Mouse (Mus musculus) thymus, adult 18-20 months (tissue): Measurements from ENCODE around the gene Pard3b.

Source experiments
- DNase-seq, 2 experiments: peaks; one replicate each; pipeline ENCODE4 v3.0.0; 2022; ENCODE audit warnings: mixed read lengths in 2 of 2

Gene Pard3b

GRCm38 (mm10) chr1:62254888-62255287 lies 616.3 kb downstream of the Pard3b start:
- DNase-seq: no peak

- DNase-seq: no peak
Observed at GRCm38 (mm10) chr1:62276466-62276865, 637.8 kb downstream of the Pard3b start.

- no peak for DNase-seq
Observed at GRCm38 (mm10) chr1:62278586-62278985, 640.0 kb downstream of the Pard3b start.

- no peak for DNase-seq
Observed at GRCm38 (mm10) chr1:62280586-62280985, 642.0 kb downstream of the Pard3b start.

GRCm38 (mm10) chr1:62282835-62283234 lies 644.2 kb downstream of the Pard3b start:
- DNase-seq: no peak

- DNase-seq: no peak
Observed at GRCm38 (mm10) chr1:62283624-62284023, 645.0 kb downstream of the Pard3b start.

GRCm38 (mm10) chr1:62309376-62309775 lies 670.8 kb downstream of the Pard3b start:
- DNase-seq: no peak

- DNase-seq: no peak
Observed at GRCm38 (mm10) chr1:62325237-62325636, 686.6 kb downstream of the Pard3b start.

- no peak for DNase-seq
Observed at GRCm38 (mm10) chr1:62327743-62328142, 689.1 kb downstream of the Pard3b start.

- DNase-seq: no peak
Observed at GRCm38 (mm10) chr1:62328808-62329207, 690.2 kb downstream of the Pard3b start.

DNA sequence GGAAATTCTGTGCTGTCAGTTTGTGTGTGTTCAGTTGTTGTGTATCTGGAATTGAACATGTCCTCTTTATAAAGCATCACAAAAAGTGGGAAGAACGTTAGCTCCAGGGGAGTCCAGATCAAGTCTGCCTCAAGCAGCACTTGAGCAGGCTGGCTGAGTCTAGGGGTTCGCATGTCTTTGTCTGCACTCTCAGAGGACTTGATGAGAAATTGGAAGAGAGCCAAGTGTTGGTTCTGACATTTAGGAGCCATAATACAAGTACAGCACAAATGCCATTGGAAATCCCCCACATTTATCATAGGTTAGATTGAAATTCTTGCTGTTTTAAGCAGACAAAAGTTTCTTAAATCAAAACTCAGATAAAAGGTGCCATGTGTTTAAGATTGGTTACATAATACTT lies 694.4 kb downstream of the Pard3b start:
- no peak for DNase-seq

DNA sequence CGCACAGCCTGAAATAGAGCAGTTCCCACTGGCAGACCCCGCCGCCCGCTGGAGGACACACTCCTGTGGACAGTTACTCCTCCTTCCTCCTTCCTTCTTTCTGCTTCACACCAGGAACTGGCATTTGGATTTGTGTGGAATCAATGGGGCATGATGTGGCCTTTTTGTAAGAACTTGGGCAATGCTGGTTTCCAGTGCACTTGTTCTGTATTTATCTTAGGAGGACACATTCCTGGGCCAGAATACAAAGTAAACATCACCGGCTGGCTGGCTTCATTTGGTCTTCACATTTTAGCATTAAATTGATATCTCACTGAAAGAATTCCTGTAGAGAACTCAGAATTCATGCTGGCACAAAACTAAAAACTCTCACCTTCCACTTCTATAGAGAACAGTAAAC lies 695.6 kb downstream of the Pard3b start:
- DNase-seq: no peak

DNA sequence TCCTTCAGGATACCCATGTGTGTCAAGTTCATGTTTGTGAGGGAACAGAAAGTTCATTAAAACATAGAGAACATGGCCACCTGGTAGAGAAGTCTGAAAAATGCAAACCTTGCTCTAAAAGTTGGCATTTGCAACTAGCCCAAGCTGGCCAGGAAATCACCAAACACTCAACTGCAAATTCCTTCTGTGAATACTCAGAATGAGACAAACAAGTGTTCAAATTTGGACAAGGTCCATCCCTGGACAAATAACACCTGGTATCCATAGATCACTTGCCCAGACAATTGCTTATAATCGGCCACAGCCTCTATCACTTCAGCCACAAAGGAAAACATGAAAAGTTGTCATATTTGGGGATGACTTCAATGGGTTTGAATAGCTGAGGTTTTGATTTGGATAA lies 701.6 kb downstream of the Pard3b start:
- no peak for DNase-seq

DNA sequence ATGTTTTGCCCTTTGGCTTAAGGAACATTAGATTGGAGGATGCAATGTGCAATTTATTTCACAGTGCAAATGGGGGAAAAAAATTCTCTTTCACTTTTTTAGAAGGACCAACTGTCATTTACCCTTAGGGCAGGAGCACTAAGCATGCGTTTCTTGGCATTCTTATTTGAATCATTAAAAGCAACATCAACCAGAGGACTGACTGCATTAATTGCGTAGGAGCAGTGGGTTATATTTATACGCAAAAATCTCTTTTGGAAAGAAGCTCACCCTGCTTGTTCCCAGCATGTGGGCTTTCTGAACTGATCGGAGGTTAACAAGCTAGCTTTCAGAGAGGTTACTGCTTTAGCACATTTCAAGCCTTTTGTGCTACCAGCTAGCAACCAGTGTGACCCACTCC lies 705.7 kb downstream of the Pard3b start:
- DNase-seq: no peak

DNA sequence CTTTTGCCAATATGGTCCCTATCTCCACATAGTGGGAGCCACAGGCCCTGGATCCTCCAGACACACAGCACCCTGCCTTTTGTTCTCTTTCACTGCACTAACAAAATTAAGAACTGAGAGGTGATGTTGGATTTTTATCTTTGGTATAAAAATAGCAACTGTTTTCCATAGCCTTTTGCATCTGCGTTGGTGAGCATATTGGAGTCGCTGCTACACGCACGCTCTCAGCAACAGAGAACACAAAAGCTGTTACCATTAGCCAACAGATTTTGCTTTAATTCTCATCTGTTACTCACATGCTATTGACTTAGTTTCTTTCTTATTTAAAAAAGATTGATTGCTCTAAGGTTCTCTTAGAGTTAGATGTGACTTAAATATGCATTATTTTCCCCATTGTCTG lies 709.7 kb downstream of the Pard3b start:
- DNase-seq: no peak

DNA sequence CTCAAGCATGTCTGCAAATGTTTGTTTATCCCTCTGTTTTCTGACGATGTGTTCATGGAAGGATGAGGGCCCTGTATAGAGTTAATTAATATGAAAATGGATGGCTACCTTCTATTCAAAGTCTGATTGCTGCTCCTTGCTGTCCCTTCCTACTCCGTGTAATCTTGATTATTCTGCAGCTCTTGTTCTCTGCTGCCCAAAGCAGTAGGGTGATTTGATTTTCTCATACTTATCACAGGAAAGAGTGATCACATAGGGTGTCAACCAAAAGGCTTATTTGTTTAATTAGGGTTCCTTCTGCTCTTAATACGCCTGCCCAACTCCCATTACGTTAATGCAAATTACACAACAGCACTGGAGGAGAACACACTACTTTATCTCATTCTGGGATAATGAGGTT lies 716.9 kb downstream of the Pard3b start:
- no peak for DNase-seq

GRCm38 (mm10) chr1:62374427-62375050 lies 735.9 kb downstream of the Pard3b start:
- DNase-seq: no peak

DNA sequence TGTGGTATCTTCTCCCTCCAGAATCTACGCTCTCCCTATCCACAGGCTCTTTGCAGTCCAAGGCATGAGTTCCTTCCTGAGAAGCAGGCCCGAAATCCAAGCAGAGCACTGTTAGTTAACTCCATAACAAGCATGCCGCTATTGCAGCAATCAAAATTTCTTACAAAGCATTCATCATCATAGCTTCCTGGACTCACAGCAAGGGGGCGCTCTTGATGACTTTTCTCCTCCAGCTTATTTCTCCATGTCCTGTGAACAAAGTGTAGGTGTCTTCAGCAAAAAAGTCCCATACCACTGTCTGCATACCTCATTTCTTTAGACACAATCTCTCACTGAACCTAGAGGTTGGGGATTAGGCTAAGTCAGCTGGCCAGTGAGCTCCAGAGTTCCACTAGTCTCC lies 739.7 kb downstream of the Pard3b start:
- no peak for DNase-seq

DNA sequence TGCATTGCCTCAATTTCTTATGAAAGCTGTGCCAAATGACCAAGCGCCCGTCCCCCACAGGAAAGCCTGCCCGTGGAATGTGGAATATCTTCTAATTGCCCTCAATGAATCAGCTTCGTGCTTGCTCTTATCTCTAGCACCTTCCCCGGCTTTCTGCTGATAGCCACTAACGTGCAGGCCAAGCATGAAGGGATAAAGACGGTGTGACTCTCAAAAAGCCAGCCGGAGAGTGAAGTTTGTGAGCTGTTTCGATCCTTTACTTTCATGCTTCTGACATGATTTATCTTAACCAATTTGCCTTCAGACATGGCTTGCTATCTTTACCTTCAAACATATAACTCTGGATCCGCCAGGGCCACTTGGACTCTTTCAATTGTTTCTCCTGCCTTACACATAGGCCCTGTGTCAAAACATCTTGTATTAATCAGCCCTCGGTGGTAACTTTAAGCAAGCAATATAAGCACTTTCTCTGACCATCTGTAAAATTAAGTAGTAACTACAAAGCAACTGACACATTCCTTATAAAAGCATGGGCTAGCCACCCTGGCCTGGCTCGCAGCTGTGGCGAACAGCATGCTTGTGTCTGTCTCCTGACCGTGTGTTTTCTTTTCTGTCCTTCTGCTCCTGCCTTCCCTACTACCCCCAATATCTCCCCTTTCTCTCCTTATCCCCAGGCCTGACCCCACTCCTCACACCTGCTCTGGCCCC lies 744.3 kb downstream of the Pard3b start:
- DNase-seq: no peak

- no peak for DNase-seq
Observed at GRCm38 (mm10) chr1:62384241-62384640, 745.6 kb downstream of the Pard3b start.

DNA sequence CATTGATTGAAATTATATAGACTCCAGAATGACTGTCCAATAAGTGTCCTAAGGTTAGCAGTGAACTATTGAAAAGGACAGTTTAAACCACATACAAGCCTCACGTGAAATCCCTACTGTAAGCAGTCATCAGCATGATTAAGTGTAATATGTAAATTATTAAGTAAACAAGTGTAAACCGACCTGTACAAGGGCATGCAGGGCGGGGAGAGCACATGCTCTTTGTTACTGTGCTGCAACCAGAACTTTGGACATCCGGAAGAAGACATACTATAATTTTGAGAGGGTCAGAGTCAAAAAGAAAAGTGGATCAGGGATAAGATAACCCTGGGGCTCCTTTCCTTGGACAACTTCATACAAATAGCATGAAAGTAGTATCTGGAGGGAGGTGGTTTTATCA lies 749.4 kb downstream of the Pard3b start:
- DNase-seq: no peak

DNA sequence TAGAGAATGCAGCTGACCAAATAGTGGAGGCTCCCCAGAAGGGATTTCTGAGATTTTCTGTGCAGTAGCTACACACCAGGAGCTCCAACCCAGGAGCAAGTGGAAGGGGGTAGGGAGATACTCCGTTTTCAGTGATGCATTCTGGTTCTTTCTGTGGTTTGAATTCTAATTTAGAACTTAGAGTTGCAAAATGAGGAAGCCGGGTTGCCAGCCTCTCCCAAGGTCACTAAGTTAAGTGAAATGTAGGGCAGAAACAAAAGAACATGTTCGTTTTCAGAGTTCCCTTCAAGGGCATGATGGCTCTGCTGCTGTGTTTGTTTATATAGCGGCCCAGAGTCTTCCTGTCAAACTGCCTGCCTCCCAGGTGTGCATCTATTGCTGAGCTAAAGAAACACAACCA lies 754.2 kb downstream of the Pard3b start:
- no peak for DNase-seq

GRCm38 (mm10) chr1:62394555-62394954 lies 755.9 kb downstream of the Pard3b start:
- no peak for DNase-seq

- no peak for DNase-seq
Observed at GRCm38 (mm10) chr1:62398261-62398660, 759.6 kb downstream of the Pard3b start.

DNA sequence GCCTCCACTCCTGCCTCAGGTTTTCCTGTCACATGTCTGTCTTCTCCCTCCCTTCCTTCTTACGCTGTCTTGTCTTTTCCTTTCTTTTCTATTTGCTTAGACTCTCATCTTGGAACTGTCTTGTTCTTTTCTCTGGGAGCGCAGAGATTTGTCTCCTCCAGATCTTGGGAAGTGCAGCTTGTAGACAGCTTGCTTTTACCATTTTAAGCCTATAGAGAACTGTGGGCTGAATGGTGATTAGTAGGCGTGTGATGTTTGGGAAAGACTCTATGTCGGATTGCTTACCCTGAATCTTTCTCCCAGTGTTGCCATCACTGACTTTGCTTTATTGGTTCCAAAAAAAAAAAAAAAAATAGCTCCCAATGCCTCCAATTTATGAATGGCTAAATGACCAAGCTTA lies 760.1 kb downstream of the Pard3b start:
- DNase-seq: no peak
